Mouse (Mus musculus) kidney, adult 2 months (tissue): Measurements from ENCODE around the gene Acap2.

Experiments used
- CTCF ChIP-seq: fragments of 200-500 bp; conservative IDR thresholded peaks from 2 replicates; pipeline ENCODE4 v1.5.1; 2011; ENCODE audit warnings: low read depth, mild to moderate bottlenecking, control low read depth, low read length, moderate library complexity, mixed read lengths; ENCODE audit not compliant: insufficient read depth, insufficient read length
- POLR2A ChIP-seq: fragments of 200-500 bp; IDR thresholded peaks from one replicate; pipeline ENCODE4 v1.6.1; 2011; ENCODE audit warnings: low read depth, low read length, control low read depth

DNA sequence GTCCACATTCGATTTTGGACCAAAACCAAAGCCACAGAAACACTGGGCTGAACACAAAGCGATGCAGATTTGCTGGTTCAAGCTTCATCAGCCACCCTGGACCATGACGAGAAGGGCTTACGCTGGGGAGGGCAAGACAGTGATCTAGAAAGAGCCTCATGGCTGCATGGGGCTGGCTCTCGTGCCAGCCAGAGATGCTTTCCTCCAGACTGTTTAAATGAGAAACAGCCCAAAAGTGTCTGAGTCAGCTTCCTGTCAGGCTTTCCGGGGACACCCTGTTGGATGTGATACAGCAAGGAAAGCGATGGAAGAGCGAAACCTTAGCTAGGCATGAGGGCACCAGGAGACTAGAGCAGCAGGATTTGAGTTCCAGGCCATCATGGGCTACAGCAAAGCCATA, 124.6 kb downstream of the Acap2 start:
- TF ChIP-seq POLR2A: no peak
- TF ChIP-seq CTCF: no peak
